Mouse (Mus musculus): ENCODE measurements around the gene Msrb1.
"Not testable (repeated sequence)": the region's sequence is repeated elsewhere in the genome, so short reads cannot be mapped to it uniquely, and the experiment has no call there.

Msrb1 gene

GRCm38 (mm10) chr17:24736330-24737051 is at the start of gene Msrb1:
Gene Msrb1 (plus strand): TSS chr17:24736642.
- DNase-seq, result peak; percentile 80

- DNase-seq, result no peak
Observed at GRCm38 (mm10) chr17:24687146-24687595, 49.3 kb upstream of the Msrb1 start.

GRCm38 (mm10) chr17:24687599-24687998 is 48.8 kb upstream of the Msrb1 start:
- DNase-seq, result no peak

- peak; percentile 68 for DNase-seq
Observed at GRCm38 (mm10) chr17:24689251-24690081, 47.0 kb upstream of the Msrb1 start, which contains the start of gene Syngr3. Gene Syngr3 (minus strand): TSS chr17:24689955.

GRCm38 (mm10) chr17:24692385-24692784 is 44.1 kb upstream of the Msrb1 start:
- no peak for DNase-seq

GRCm38 (mm10) chr17:24695326-24696010 is 41.0 kb upstream of the Msrb1 start:
- DNase-seq, result no peak

GRCm38 (mm10) chr17:24696011-24696697 is 40.3 kb upstream of the Msrb1 start, which contains the start of the genes Gfer and Noxo1:
Gene Gfer (minus strand): TSS chr17:24696156.
Gene Noxo1 (plus strand): TSS chr17:24696234.
- peak; percentile 83 for DNase-seq

GRCm38 (mm10) chr17:24697985-24698384 is 38.5 kb upstream of the Msrb1 start:
- DNase-seq, result no peak

GRCm38 (mm10) chr17:24698715-24699114 is 37.7 kb upstream of the Msrb1 start:
- no peak for DNase-seq

- DNase-seq, result no peak
Observed at GRCm38 (mm10) chr17:24699473-24699872, 37.0 kb upstream of the Msrb1 start.

GRCm38 (mm10) chr17:24701251-24701650 is 35.2 kb upstream of the Msrb1 start:
- DNase-seq, result no peak

- no peak for DNase-seq
Observed at GRCm38 (mm10) chr17:24705821-24706220, 30.6 kb upstream of the Msrb1 start.

- DNase-seq, result peak; percentile 94
Observed at GRCm38 (mm10) chr17:24706982-24707800, 29.3 kb upstream of the Msrb1 start, which contains the start of gene Tbl3. Gene Tbl3 (minus strand): TSS chr17:24707660.

- no peak for DNase-seq
Observed at GRCm38 (mm10) chr17:24707801-24708425, 28.5 kb upstream of the Msrb1 start.

GRCm38 (mm10) chr17:24708646-24709045 is 27.8 kb upstream of the Msrb1 start:
- DNase-seq, result no peak

- no peak for DNase-seq
Observed at GRCm38 (mm10) chr17:24715556-24715955, 20.9 kb upstream of the Msrb1 start.

GRCm38 (mm10) chr17:24716166-24716682 is 20.2 kb upstream of the Msrb1 start:
- no peak for DNase-seq

- DNase-seq, result no peak
Observed at GRCm38 (mm10) chr17:24717943-24718342, 18.5 kb upstream of the Msrb1 start, which contains the start of the genes Rnf151 and Rps2. Gene Rnf151 (minus strand): TSS chr17:24718063. Gene Rps2 (plus strand): TSS chr17:24718116.

- DNase-seq, result not testable (repeated sequence)
Observed at GRCm38 (mm10) chr17:24718938-24719337, 17.5 kb upstream of the Msrb1 start.

- DNase-seq, result peak; percentile 97
Observed at GRCm38 (mm10) chr17:24719494-24720222, 16.8 kb upstream of the Msrb1 start.

Measured in right cerebral cortex, postnatal 4 days (tissue).